Mouse (Mus musculus) cortical plate, adult 2 months (tissue): ENCODE measurements around the gene Gm45062.

Experiments
- CTCF ChIP-seq: fragments of 200-500 bp; IDR thresholded peaks from 2 replicates; pipeline ENCODE4 v1.5.1; 2011; ENCODE audit warnings: mild to moderate bottlenecking, control low read depth, low read length; ENCODE audit not compliant: insufficient read depth; ENCODE audit errors: extremely low read depth
- POLR2A ChIP-seq: fragments of 200-500 bp; IDR thresholded peaks from 2 replicates; pipeline ENCODE4 v1.6.1; 2011; ENCODE audit warnings: mild to moderate bottlenecking, low read length, control low read depth; ENCODE audit not compliant: insufficient read depth; ENCODE audit errors: extremely low read depth

- TF ChIP-seq CTCF (no peak), POLR2A (no peak)
Observed at GRCm38 (mm10) chr6:8582377-8582776, 323.1 kb downstream of the Gm45062 start.
